Mouse (Mus musculus): ENCODE data around the gene Tmprss9.

GRCm38 (mm10) chr10:80831136-80831535, 40.5 kb upstream of the Tmprss9 start:
- TF ChIP-seq POLR2A (IDR thresholded peaks at IDR 0.05; ENCODE audit: low read depth, low read length) (no peak), CTCF (conservative IDR thresholded peaks at IDR 0.05; ENCODE audit: insufficient read depth, insufficient read length, low read depth, low read length) (no peak)
